Mouse (Mus musculus) effector memory CD4-positive, alpha-beta T cell, adult 7 months (primary cell): ENCODE results near the gene Klhl12. TPM values are rescaled to one million over a fixed set of nuclear protein-coding genes. Genes with fewer than 3 reads are reported as not detected.

ENCODE experiments used
- polyA plus RNA-seq: library from polyadenylated mRNA; unstranded; fragments of 100-300 nt; shearing (Covaris generic); gene quantifications from one replicate; pipeline ENCODE4 v1.2.1, GENCODE M21; 2017

Gene Klhl12
- 24.5 TPM for polyA plus RNA-seq

GRCm38 (mm10) chr1:134454904-134455824 is at the start of gene Klhl12:
Klhl12 (plus strand) TSS chr1:134455531.

GRCm38 (mm10) chr1:134415168-134415831 is 40.0 kb upstream of the Klhl12 start, which contains the start of gene Adipor1:
Adipor1 (plus strand) TSS chr1:134415378.

DNA sequence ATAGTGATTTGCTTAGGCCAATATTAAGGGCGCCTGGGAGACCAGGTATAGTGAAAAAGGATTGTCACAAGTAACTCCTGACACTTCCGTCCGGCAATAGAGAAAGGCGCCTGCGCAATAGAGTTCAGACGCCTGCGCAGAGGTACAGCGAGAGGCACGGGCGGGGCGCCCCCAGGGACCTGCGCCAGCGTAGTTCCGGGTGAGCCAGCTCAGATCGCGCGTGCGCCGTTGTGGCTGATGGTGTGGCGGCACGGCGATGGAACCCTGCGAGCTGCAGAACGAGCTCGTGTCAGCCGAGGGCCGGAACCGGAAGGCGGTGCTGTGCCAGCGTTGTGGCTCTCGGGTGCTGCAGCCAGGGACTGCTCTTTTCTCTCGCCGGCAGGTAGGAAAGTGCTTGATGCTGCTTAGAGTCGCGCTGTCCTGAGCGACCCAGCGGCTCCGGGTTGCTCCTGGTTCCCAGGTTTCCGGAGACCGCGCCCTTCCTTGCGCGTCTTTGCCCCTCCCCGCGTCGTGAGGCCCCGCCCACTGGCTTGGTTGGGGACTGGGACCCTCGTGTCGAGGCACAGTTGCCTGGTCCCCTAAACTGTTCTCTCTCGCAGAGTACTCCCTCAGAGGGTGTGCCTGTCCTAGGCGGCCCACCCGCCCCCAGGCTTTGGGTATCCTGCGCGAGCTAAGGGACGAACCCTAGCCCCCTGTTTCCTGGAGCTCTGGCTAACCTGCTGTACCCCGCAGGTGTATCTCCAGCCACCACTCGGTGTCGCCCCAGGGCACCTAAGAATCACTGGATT is 39.3 kb downstream of the Klhl12 start, which contains the start of gene Rabif:
Gene Rabif (plus strand): TSS at position 221 of the 788 bp plus-strand sequence.

Other genes with a start within 250 kb of the Klhl12 start
- 0.16 TPM for gene Adora1, start 220.1 kb upstream of the Klhl12 start, polyA plus RNA-seq
- not detected for gene Myog, start 165.5 kb upstream of the Klhl12 start, polyA plus RNA-seq
- gene Ppfia4, start 122.6 kb upstream of the Klhl12 start, polyA plus RNA-seq = not detected
- gene Tmem183a, start 93.6 kb upstream of the Klhl12 start, polyA plus RNA-seq = 112 TPM
- not detected for gene 4933406M09Rik, start 69.6 kb upstream of the Klhl12 start, polyA plus RNA-seq
- 23.7 TPM for gene Cyb5r1, start 50.0 kb upstream of the Klhl12 start, polyA plus RNA-seq
- gene Adipor1, start 40.2 kb upstream of the Klhl12 start, polyA plus RNA-seq = 119 TPM
- 30.5 TPM for gene Rabif, start 39.1 kb downstream of the Klhl12 start, polyA plus RNA-seq
- gene Mgat4e, start 94.2 kb downstream of the Klhl12 start, polyA plus RNA-seq = not detected
- gene Kdm5b, start 104.6 kb downstream of the Klhl12 start, polyA plus RNA-seq = 33.5 TPM
- gene Syt2, start 191.1 kb downstream of the Klhl12 start, polyA plus RNA-seq = 0.79 TPM